Mouse (Mus musculus) testis, adult 2 months (tissue): ENCODE data around the gene Muc5ac. TPM values are rescaled to one million over a fixed set of nuclear protein-coding genes. Genes with fewer than 3 reads are reported as not detected.
"Not testable (repeated sequence)": the region's sequence is repeated elsewhere in the genome, so short reads cannot be mapped to it uniquely, and the experiment has no call there.

Source experiments
- H3K27ac ChIP-seq: fragments of 200-500 bp; 2 replicates; pipeline ENCODE4 v1.5.1; 2012; ENCODE audit warnings: low read depth, low read length; ENCODE audit not compliant: control insufficient read depth, insufficient read depth
- H3K27me3 ChIP-seq: fragments of 200-500 bp; 2 replicates; pipeline ENCODE4 v1.6.1; 2012; ENCODE audit warnings: mild to moderate bottlenecking, low read length, moderate library complexity; ENCODE audit not compliant: control insufficient read depth, insufficient read depth
- H3K36me3 ChIP-seq: fragments of 200-500 bp; 2 replicates; pipeline ENCODE4 v1.6.1; 2012; ENCODE audit warnings: mild to moderate bottlenecking, low read length; ENCODE audit not compliant: control insufficient read depth, insufficient read depth
- H3K4me1 ChIP-seq: fragments of 200-500 bp; 2 replicates; pipeline ENCODE4 v1.6.1; 2012; ENCODE audit warnings: low read length; ENCODE audit not compliant: control insufficient read depth, insufficient read depth
- H3K4me3 ChIP-seq: fragments of 200-500 bp; 2 replicates; pipeline ENCODE4 v1.5.1; 2012; ENCODE audit warnings: low read depth, mild to moderate bottlenecking, low read length, moderate library complexity, mixed read lengths; ENCODE audit not compliant: control insufficient read depth
- CTCF ChIP-seq: fragments of 200-500 bp; IDR thresholded peaks from 2 replicates; pipeline ENCODE4 v1.5.1; 2012; ENCODE audit warnings: low read depth, mild to moderate bottlenecking, inconsistent platforms, low read length, moderate library complexity; ENCODE audit not compliant: control insufficient read depth, insufficient read depth, insufficient replicate concordance
- POLR2A ChIP-seq: fragments of 200-500 bp; IDR thresholded peaks from 2 replicates; pipeline ENCODE4 v1.6.1; 2012; ENCODE audit warnings: low read depth, mild to moderate bottlenecking, inconsistent platforms, low read length, moderate library complexity; ENCODE audit not compliant: control insufficient read depth
- polyA plus RNA-seq: library from polyadenylated mRNA; depleted of rRNA; stranded (reverse); fragments of >200 nt; gene quantifications from 2 replicates; pipeline ENCODE4 v1.2.3, GENCODE M21; 2012

Muc5ac gene
- polyA plus RNA-seq, 1 experiment = 0.27 TPM

DNA sequence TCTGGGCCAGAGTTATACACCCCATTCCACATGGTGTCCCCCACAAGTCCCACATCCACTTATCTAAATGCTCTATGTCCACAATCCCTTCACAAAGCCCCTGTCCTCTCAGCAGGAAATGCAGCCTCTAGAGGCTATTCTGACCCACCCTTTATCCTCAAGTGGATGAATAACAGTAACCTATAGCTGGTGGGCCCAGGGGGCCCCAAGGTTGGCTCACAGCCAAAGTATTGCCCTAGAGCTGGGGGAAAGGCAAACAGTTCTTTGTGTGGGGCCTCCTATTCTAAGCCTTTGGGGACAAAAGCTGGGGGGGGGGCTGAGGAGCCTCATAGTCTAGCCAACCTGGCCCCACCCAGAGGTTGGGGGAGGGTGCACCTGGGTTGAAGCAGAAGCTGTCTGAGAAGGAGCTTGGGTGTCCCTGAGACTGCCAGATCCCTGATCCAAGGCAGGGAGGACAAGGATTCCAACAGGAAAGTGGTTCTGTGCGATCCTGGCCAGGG is 16.7 kb upstream of the Muc5ac start:
- Histone ChIP-seq H3K27ac (no peak overlapping the region), H3K4me1 (no peaks in the 10 kb centered on the region), H3K36me3 (no peaks in the 10 kb centered on the region), H3K27me3 (no peaks in the 10 kb centered on the region), H3K4me3 (no peak overlapping the region)
- no peak for TF ChIP-seq CTCF
- no peak for TF ChIP-seq POLR2A

DNA sequence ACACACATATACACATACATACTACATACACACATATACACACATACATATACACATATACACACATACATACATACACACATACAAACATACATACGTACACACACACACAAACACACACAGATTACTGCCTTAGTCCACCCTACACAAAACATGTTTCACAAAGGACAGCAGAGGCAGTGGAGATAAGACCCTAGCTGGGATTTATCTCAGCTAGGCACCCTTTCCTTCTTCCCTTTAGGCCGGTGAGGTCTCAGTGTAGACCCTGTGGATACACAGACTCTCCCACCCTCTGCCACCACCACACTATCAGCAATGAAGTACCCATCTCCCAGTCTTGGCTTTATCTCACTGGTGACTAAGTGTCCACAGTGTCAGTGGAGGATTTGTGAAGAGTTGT is 13.9 kb upstream of the Muc5ac start:
- no peak overlapping the region for H3K27ac ChIP-seq
- no peak overlapping the region for H3K4me3 ChIP-seq
- H3K4me1 ChIP-seq = no peaks in the 10 kb centered on the region
- no peaks in the 10 kb centered on the region for H3K27me3 ChIP-seq
- TF ChIP-seq POLR2A (no peak), CTCF (no peak)
- no peaks in the 10 kb centered on the region for H3K36me3 ChIP-seq

DNA sequence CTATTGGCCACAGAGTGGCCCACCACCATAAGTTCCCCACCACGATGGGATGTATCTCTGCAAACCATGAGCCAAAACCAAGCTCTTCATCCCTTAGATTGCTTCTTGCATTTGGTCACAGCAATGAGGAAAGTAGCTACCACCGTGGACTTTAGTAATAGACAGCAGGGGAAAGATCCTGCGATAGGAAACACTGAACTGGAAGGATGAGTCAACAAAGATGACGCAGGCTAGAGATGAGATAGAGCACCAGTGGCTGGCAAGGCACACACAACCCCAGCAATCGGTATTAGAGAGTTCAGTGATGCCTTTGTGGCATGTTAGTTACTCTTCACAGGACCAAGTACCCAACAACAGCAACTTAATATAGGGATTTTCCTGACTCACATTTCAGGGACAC is 12.6 kb upstream of the Muc5ac start:
- Histone ChIP-seq H3K27me3 (no peaks in the 10 kb centered on the region), H3K27ac (no peak overlapping the region), H3K36me3 (no peaks in the 10 kb centered on the region), H3K4me3 (no peak overlapping the region), H3K4me1 (no peaks in the 10 kb centered on the region)
- TF ChIP-seq CTCF = no peak
- TF ChIP-seq POLR2A = no peak

DNA sequence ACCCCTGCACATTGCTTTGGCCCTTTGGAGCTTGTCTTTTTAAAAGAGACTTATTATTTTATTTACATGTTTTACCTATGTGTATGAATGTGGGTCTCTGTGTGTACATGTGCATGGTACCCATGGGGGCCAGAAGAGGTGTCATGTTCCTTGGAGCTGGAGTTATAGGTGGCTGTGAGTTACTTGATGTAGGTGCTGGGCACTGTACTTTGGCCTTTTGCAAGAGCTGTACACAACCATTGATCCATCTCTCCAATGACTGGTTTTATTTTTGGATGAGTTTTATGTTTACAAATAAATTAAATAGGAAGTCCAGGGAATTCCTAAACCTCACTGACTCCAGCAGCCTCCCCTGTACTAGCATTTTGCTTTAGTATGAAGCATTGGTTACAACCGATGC is 5.5 kb downstream of the Muc5ac start:
- TF ChIP-seq CTCF (no peak), POLR2A (no peak)
- no peaks in the 10 kb centered on the region for H3K36me3 ChIP-seq
- no peak overlapping the region for H3K27ac ChIP-seq
- no peaks in the 10 kb centered on the region for H3K27me3 ChIP-seq
- H3K4me1 ChIP-seq = no peaks in the 10 kb centered on the region
- H3K4me3 ChIP-seq = no peak overlapping the region

DNA sequence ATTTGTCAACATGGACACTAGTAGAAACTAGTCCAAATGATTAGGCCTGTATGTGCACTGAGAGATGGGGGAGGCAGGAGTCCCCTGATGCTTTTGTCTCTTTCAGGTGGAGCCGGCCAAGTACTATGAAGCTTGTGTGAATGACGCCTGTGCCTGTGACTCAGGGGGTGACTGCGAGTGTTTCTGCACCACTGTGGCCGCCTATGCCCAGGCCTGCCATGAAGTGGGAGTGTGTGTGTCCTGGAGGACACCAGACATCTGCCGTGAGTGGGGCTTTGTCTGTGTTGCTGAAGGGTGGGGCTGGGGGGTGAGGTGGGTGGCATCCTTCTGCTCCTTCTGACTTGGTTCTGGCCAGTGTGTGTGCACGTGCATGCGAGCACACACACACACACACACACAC is 14.4 kb downstream of the Muc5ac start:
- no peak overlapping the region for H3K27ac ChIP-seq
- no peaks in the 10 kb centered on the region for H3K4me1 ChIP-seq
- no peak overlapping the region for H3K4me3 ChIP-seq
- H3K27me3 ChIP-seq = no peaks in the 10 kb centered on the region
- no peak for TF ChIP-seq POLR2A
- no peak for TF ChIP-seq CTCF
- no peaks in the 10 kb centered on the region for H3K36me3 ChIP-seq

GRCm38 (mm10) chr7:141805384-141805783 is 16.6 kb downstream of the Muc5ac start:
- TF ChIP-seq CTCF (no peak), POLR2A (no peak)
- no peaks in the 10 kb centered on the region for H3K4me1 ChIP-seq
- no peak overlapping the region for H3K4me3 ChIP-seq
- no peaks in the 10 kb centered on the region for H3K27me3 ChIP-seq
- no peak overlapping the region for H3K27ac ChIP-seq
- H3K36me3 ChIP-seq = no peaks in the 10 kb centered on the region

- not testable (repeated sequence) for H3K27ac ChIP-seq, H3K36me3 ChIP-seq, H3K4me1 ChIP-seq, H3K4me3 ChIP-seq, H3K27me3 ChIP-seq
Observed at GRCm38 (mm10) chr7:141807823-141808222, 19.1 kb downstream of the Muc5ac start.

GRCm38 (mm10) chr7:141809933-141810332 is 21.2 kb downstream of the Muc5ac start:
- H3K27ac ChIP-seq, H3K27me3 ChIP-seq: not testable (repeated sequence)

GRCm38 (mm10) chr7:141813321-141813720 is 24.5 kb downstream of the Muc5ac start:
- Histone ChIP-seq H3K36me3 (no peaks in the 10 kb centered on the region), H3K27me3 (no peaks in the 10 kb centered on the region), H3K4me1 (no peaks in the 10 kb centered on the region), H3K27ac (no peak overlapping the region), H3K4me3 (no peak overlapping the region)
- TF ChIP-seq CTCF (no peak), POLR2A (no peak)

More at GRCm38 (mm10) chr7:141809933-141810332, 21.2 kb downstream of the Muc5ac start:
- H3K4me1 ChIP-seq, H3K4me3 ChIP-seq, H3K36me3 ChIP-seq: not testable (repeated sequence)
